Comparison of ENCODE assay signal across 14 mouse cellular contexts in the genomic region with DNA sequence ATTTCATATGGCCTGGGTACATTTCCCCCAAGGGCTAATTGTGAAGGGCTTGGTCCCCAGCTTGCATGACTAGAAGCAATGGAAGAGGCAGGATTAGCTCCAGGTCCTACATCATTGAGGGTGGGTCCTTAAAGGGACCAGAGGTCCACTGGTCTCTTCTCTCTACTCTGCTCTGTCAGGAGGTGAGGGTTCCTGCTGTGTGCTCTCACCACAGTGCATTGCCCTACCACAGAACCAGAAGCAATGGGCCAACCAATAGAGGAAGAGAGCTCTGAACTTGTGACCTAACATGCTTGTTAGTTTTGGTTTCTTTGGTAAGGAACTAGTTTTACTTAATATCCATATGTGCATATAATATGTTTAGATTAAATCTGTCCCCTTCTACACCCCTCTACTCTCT.
"Had no signal": no experiment of that assay in that cellular context is flagged by ENCODE, and none has a peak within 500 bp of the region (broad histone marks: within the 10 kb centered on the region; RNA-seq: fewer than 3 reads in every experiment).

No protein-coding gene starts in this region.

- ATAC-seq: intestine, embryonic 16.5 days; liver, embryonic 12.5 days; midbrain, embryonic 13.5 days had no signal

- H3K36me3 ChIP-seq: kidney, embryonic 15.5 days; limb, embryonic 15.5 days; liver, embryonic 12.5 days; lung, embryonic 15.5 days; midbrain, embryonic 13.5 days; neural tube, embryonic 15.5 days had no signal

- DNase-seq: kidney, adult 2 months; kidney, postnatal 25 days; layer of hippocampus, adult 9-11 months; layer of hippocampus, postnatal 36 days; lung, postnatal 14 days; thymus, adult 2 months; thymus, postnatal 4 days had no signal

- H3K27me3 ChIP-seq: kidney, embryonic 15.5 days; limb, embryonic 15.5 days; lung, embryonic 15.5 days; midbrain, embryonic 13.5 days; neural tube, embryonic 15.5 days had no signal
